Mouse (Mus musculus) gastrocnemius, postnatal 4 days (tissue): Measurements from ENCODE around the gene Jmjd1c. TPM values are rescaled to one million over a fixed set of nuclear protein-coding genes. Genes with fewer than 3 reads are reported as not detected.

ENCODE experiments used
- DNase-seq, 2 experiments: peaks; one replicate each; pipeline ENCODE4 v3.0.0; 2021 to 2022; ENCODE audit warnings: low spot score in 2 of 2, mixed read lengths in 2 of 2
- total RNA-seq, 2 experiments: library from RNA; stranded (reverse); gene quantifications; 2 replicates each; pipeline ENCODE4 v1.2.3; 2021

The Jmjd1c gene
- total RNA-seq, 2 experiments from 2014 or later, result 61.0 to 70.4 TPM

GRCm38 (mm10) chr10:67126061-67126858 is 30.3 kb downstream of the Jmjd1c start:
- DNase-seq, result peak in 1 of 2 experiments; percentile 50

DNA sequence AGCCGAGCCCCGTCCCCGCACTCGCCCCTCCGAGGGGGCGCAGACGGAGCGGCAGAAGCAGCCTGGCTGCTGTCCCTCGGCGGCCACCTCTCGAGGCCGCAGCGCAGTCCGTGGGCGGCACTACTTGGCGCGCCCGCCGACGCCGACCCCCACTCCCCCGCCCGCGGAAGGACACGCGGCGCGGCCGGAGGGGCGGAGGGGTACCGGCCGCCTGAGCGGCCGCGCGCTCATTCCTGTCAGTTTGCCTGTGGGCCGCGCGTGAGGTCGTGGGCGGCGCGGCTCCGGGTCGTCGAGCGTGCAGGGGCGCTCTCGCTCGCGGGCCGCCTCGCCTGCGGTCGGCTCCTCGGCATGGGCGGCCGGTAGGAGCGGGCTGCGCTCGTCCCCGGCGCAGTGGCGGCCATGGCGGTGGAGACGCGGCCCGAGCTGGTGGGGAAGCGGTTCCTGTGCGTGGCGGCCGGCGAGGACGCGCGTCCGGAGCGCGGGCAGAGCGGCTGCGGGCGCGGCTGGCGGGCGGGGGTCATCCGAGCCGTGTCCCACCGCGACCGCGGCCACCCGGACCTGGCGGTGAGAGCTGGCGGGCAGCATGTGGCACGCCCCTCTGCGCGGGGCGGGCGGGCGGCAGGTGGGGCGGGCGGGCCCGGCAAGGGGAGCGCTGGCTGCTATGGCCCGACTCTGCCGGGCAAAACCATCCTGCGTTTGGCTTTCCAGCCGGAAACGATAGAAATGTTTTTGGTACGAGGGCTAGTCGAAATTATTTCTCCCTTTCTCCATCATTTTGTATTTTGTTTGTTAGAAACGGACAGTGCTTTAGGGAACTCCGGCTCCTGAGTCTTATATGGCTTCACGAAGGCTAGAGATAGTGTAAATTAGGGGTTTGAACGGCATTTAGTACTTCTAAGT is 31.2 kb downstream of the Jmjd1c start:
- DNase-seq, result peak in 1 of 2 experiments; percentile 46

- no peak for DNase-seq
These were observed 33.6 kb downstream of the Jmjd1c start for GRCm38 (mm10) chr10:67129531-67129930.

GRCm38 (mm10) chr10:67131709-67132108 is 35.8 kb downstream of the Jmjd1c start:
- DNase-seq, result no peak

DNA sequence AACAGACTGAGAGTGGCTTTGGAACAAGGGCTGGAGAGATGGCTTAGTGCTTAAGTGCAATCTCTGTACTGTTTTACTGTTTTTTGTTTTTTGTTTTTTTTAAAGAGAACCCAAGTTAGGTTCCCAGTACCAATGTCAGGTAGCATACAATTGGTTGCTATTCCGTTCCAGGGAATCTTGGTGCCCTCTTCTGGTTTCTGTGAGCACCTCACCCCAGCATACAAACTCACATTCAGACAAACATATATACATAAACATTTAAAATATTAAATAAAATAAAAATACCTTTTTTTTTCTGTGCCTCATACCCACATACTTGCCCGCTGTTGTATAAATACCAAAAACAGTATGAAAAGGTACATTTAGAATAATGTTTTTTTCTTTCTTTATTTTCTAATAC is 38.4 kb downstream of the Jmjd1c start:
- no peak for DNase-seq

DNA sequence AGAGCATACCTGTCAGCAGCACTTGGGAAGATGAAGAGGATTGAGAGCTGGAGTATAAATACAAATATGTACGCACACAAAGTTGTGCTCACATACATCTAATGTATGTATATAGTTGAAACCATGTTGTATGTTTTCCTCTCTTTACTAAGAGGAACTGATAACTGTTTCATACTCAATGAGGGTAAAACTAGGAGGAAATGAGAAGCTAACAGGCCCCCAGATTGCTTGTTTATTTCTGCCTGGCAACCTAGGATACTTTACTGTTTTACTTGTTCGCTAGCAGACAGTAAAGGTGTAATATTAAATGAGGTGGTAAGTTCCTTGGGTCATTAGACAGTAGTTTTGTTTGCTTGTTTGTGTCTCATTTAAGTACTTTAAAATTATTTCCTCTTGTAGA is 41.5 kb downstream of the Jmjd1c start:
- DNase-seq, result no peak

GRCm38 (mm10) chr10:67143661-67144060 is 47.7 kb downstream of the Jmjd1c start:
- peak in 1 of 2 experiments; percentile 25 for DNase-seq

GRCm38 (mm10) chr10:67144269-67144668 is 48.3 kb downstream of the Jmjd1c start:
- no peak for DNase-seq

- no peak for DNase-seq
These were observed 49.7 kb downstream of the Jmjd1c start for GRCm38 (mm10) chr10:67145623-67146022.

GRCm38 (mm10) chr10:67151766-67152165 is 55.8 kb downstream of the Jmjd1c start:
- no peak for DNase-seq

DNA sequence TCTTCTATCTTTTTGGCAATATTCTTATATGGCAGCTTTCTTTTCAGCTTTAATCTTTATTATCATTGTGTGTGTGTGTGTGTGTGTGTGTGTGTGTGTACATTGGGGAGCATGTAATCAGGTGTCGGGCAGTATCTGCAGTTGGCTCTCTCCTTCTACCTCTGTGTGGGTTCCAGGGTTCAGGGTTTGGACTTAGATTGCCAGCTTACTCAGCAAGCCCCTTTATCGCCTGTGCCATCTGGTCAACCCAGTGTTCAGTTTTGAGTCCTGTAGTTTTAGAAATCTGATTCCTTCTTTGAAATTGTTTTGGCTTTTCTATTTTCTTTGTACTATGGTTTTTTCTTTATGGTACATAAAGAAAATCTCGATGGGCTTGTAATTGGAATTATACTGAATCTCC is 58.7 kb downstream of the Jmjd1c start:
- no peak for DNase-seq

- DNase-seq, result no peak
These were observed 78.1 kb downstream of the Jmjd1c start for GRCm38 (mm10) chr10:67174049-67174448.

- no peak for DNase-seq
These were observed 80.1 kb downstream of the Jmjd1c start for GRCm38 (mm10) chr10:67176031-67176430.

- no peak for DNase-seq
These were observed 81.0 kb downstream of the Jmjd1c start for GRCm38 (mm10) chr10:67176932-67177331.

GRCm38 (mm10) chr10:67177410-67177809 is 81.5 kb downstream of the Jmjd1c start:
- DNase-seq, result no peak

GRCm38 (mm10) chr10:67180021-67180420 is 84.1 kb downstream of the Jmjd1c start:
- no peak for DNase-seq

GRCm38 (mm10) chr10:67180799-67181198 is 84.9 kb downstream of the Jmjd1c start:
- no peak for DNase-seq

DNA sequence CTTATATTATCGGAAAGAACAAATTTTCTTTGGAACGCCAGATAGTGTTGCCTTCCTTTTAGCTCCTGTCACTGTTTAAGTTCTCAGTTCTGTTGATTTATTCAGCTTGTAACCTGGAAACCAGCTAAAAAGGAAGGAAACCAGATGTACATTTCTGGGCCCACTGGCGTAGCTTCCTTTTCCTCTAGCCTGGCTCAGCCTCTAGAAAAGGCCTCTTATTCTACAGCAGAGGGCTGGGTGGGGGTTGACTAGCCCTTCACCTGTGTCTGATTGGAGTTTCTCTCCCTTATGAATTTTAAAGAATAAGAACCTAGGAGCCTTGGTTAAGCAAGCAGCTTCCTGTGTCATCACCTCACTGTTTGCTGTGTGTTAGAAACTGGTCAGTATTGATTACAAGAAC is 86.7 kb downstream of the Jmjd1c start:
- no peak for DNase-seq

DNA sequence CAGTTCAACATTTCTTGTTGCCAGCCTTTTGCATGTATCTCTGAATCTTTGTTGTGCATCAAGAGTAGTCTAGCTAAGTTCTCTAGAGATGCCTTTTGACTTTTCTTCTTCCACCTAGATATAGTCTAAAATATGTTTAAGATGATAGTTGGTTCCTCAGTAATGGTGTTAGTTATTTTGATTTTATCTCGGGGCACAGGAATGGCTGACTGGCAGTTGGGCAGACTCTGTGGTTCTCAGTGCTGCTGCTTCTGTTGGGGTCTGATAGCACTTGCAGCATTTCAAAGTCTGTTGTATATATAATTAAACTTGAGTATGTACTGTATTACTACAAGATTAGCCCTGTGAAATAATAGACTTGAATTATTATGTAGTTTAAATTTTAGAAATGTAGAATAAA is 87.2 kb downstream of the Jmjd1c start:
- no peak for DNase-seq

- no peak for DNase-seq
These were observed 88.6 kb downstream of the Jmjd1c start for GRCm38 (mm10) chr10:67184441-67185070.

- peak; percentile 27 to 70 for DNase-seq
These were observed 89.7 kb downstream of the Jmjd1c start for GRCm38 (mm10) chr10:67185491-67186081.
